Mouse (Mus musculus): ENCODE results near the gene Tmem52. TPM values are rescaled to one million over a fixed set of nuclear protein-coding genes. Genes with fewer than 3 reads are reported as not detected.

Tmem52 gene
- polyA plus RNA-seq, 1 experiment from 2014 or later = 0.18 TPM

Other genes with a start within 250 kb of the Tmem52 start
- 11.3 and 12.0 TPM in 2 replicates for gene Ski, start 246.5 kb upstream of the Tmem52 start, polyA plus RNA-seq (2015; fragmentation: Nextera tagmentation; extraction: Ambion mirVana)
- gene Faap20, start 219.3 kb upstream of the Tmem52 start, polyA plus RNA-seq (2015; fragmentation: Nextera tagmentation; extraction: Ambion mirVana) = 90.3 and 93.2 TPM in 2 replicates
- gene Prkcz, start 107.8 kb upstream of the Tmem52 start, polyA plus RNA-seq (2015; fragmentation: Nextera tagmentation; extraction: Ambion mirVana) = 33.2 and 42.1 TPM in 2 replicates
- 0.31 and 0.35 TPM in 2 replicates for gene Gabrd, start 71.0 kb upstream of the Tmem52 start, polyA plus RNA-seq (2015; fragmentation: Nextera tagmentation; extraction: Ambion mirVana)
- 4.3 and 4.9 TPM in 2 replicates for gene Cfap74, start 59.9 kb upstream of the Tmem52 start, polyA plus RNA-seq (2015; fragmentation: Nextera tagmentation; extraction: Ambion mirVana)
- gene Gnb1, start 22.2 kb downstream of the Tmem52 start, polyA plus RNA-seq (2015; fragmentation: Nextera tagmentation; extraction: Ambion mirVana) = 937 and 949 TPM in 2 replicates
- gene Nadk, start 93.3 kb downstream of the Tmem52 start, polyA plus RNA-seq (2015; fragmentation: Nextera tagmentation; extraction: Ambion mirVana) = 88.7 and 91.9 TPM in 2 replicates
- gene Slc35e2, start 132.3 kb downstream of the Tmem52 start, polyA plus RNA-seq (2015; fragmentation: Nextera tagmentation; extraction: Ambion mirVana) = 10.6 and 10.7 TPM in 2 replicates
- 75.5 and 77.9 TPM in 2 replicates for gene Cdk11b, start 155.7 kb downstream of the Tmem52 start, polyA plus RNA-seq (2015; fragmentation: Nextera tagmentation; extraction: Ambion mirVana)
- not detected in 2 replicates for gene Gm10563, start 176.3 kb downstream of the Tmem52 start, polyA plus RNA-seq (2015; fragmentation: Nextera tagmentation; extraction: Ambion mirVana)
- 1.6 and 2.1 TPM in 2 replicates for gene Mmp23, start 184.3 kb downstream of the Tmem52 start, polyA plus RNA-seq (2015; fragmentation: Nextera tagmentation; extraction: Ambion mirVana)
- gene Mib2, start 200.1 kb downstream of the Tmem52 start, polyA plus RNA-seq (2015; fragmentation: Nextera tagmentation; extraction: Ambion mirVana) = 29.8 and 35.2 TPM in 2 replicates
- gene Fndc10, start 225.2 kb downstream of the Tmem52 start, polyA plus RNA-seq (2015; fragmentation: Nextera tagmentation; extraction: Ambion mirVana) = 1.9 and 2.3 TPM in 2 replicates
- gene Ssu72, start 235.7 kb downstream of the Tmem52 start, polyA plus RNA-seq (2015; fragmentation: Nextera tagmentation; extraction: Ambion mirVana) = 160 and 162 TPM in 2 replicates

All from forebrain, embryonic 13.5 days (tissue).